Mouse (Mus musculus) G1E (cell line): ENCODE data around the gene Ptpn13.

Experiments
- CTCF ChIP-seq: IDR thresholded peaks from 2 replicates; pipeline ENCODE4 v1.5.1; 2012; ENCODE audit warnings: low read depth, low read length, inconsistent platforms, mixed read lengths
- POLR2AphosphoS5 ChIP-seq: IDR thresholded peaks from 2 replicates; pipeline ENCODE4 v1.6.1; 2012; ENCODE audit warnings: low read depth, low read length, inconsistent platforms; ENCODE audit not compliant: insufficient replicate concordance
- TAL1 ChIP-seq: conservative IDR thresholded peaks from 2 replicates; pipeline ENCODE4 v1.6.1; 2012; ENCODE audit warnings: low read depth, low read length, inconsistent platforms, mixed read lengths

DNA sequence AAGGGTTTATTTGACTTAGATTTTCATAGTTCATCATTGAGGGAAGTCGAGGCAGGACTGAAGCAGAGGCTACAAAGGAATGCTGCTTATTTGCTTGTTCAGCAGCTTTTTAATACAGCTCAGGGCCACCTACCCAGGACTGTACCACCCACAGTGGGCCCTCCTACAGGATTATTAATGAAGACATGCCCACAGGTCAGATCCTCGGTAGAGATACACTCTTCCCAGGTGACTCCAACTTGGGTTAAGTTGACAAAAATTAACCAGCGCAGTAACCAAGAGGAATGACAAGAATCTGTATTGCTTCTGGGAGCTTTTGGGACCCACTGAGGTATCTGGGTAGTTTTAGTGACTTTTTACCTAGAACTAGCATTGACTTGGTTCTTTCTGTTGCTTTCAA, 6.0 kb downstream of the Ptpn13 start:
- TF ChIP-seq POLR2AphosphoS5 = no peak
- TF ChIP-seq TAL1 = no peak
- no peak for TF ChIP-seq CTCF
